In genomic region chr11:69370817-69371215, GRCm38 (mm10) we compare ENCODE assay signal across 8 mouse cellular contexts. TPM values are rescaled to one million over a fixed set of nuclear protein-coding genes. Genes with fewer than 3 reads are reported as not detected.
A peak's percentile ranks its signal among the peaks of the same experiment; 100 is the strongest.
DNase-seq lines count a peak whose midpoint lies in the region; ATAC-seq and TF ChIP-seq lines count a peak whose summit lies in the region.

No protein-coding gene starts in this region.

- no peak for TF ChIP-seq POLR2A in ES-Bruce4 (IDR thresholded peaks at IDR 0.05; ENCODE audit: insufficient read depth, low read length)

- no peak for TF ChIP-seq CTCF in ES-Bruce4 (IDR thresholded peaks at IDR 0.05; ENCODE audit: low read depth, low read length)

- 20% methylated on average over 9 of the region's 9 CpGs for WGBS in heart, embryonic 11.5 days (ENCODE audit: insufficient replicate concordance)
- WGBS in forebrain, embryonic 14.5 days: 15% methylated on average over 9 of the region's 9 CpGs
- WGBS in liver, embryonic 13.5 days (ENCODE audit: insufficient replicate concordance): 37% methylated on average over 9 of the region's 9 CpGs

- no peak overlapping the region for H3K4me3 ChIP-seq in heart, embryonic 11.5 days (ENCODE audit: low read depth, low read length)
- H3K4me3 ChIP-seq in ES-Bruce4 (ENCODE audit: low read depth, low read length): no peak overlapping the region
- 0 out of 2 replicates have a peak overlapping the region, but pooled peaks have one; percentile 4 for H3K4me3 ChIP-seq in forebrain, embryonic 14.5 days (ENCODE audit: low read depth, low read length)
- H3K4me3 ChIP-seq in liver, embryonic 13.5 days (replicated peaks): no peak overlapping the region

- no peak for TF ChIP-seq EP300 in ES-Bruce4 (IDR thresholded peaks at IDR 0.05; ENCODE audit: insufficient read depth, low read depth, low read length)

- H3K36me3 ChIP-seq in heart, embryonic 11.5 days (ENCODE audit: control insufficient read depth, insufficient read depth, low read length): no peaks in the 10 kb centered on the region
- H3K36me3 ChIP-seq in ES-Bruce4 (ENCODE audit: control insufficient read depth, insufficient read depth, low read length, poor library complexity, severe bottlenecking): no peaks in the 10 kb centered on the region
- peaks cover 8% of the 10 kb centered on the region; the same call in 1 of the 2 replicates for H3K36me3 ChIP-seq in forebrain, embryonic 14.5 days (ENCODE audit: control insufficient read depth, insufficient read depth, low read length)
- H3K36me3 ChIP-seq in liver, embryonic 13.5 days: no peaks in the 10 kb centered on the region

- H3K27me3 ChIP-seq in heart, embryonic 11.5 days (ENCODE audit: control insufficient read depth, insufficient read depth, low read length): no peaks in the 10 kb centered on the region
- H3K27me3 ChIP-seq in ES-Bruce4 (ENCODE audit: control insufficient read depth, insufficient read depth, low read length, poor library complexity, severe bottlenecking): peaks cover 14% of the 10 kb centered on the region
- H3K27me3 ChIP-seq in forebrain, embryonic 14.5 days (replicated peaks; ENCODE audit: control insufficient read depth, insufficient read depth, low read length): no peaks in the 10 kb centered on the region
- H3K27me3 ChIP-seq in liver, embryonic 13.5 days: peaks cover 54% of the 10 kb centered on the region

- no peak for DNase-seq in heart, postnatal 10 days
- peak; percentile 22 for DNase-seq in forebrain, embryonic 14.5 days (ENCODE audit: low spot score)
- no peak for DNase-seq in liver, embryonic 13.5 days
- DNase-seq in right cerebral cortex, postnatal 25 days: no peak
- DNase-seq in retina, embryonic 14.5 days (ENCODE audit: low spot score): no peak
- DNase-seq in left cerebral cortex, adult 11 months (ENCODE audit: low spot score): no peak

- peaks cover 37% of the 10 kb centered on the region for H3K4me1 ChIP-seq in heart, embryonic 11.5 days (ENCODE audit: control insufficient read depth, insufficient read depth, low read length)
- no peaks in the 10 kb centered on the region for H3K4me1 ChIP-seq in ES-Bruce4 (ENCODE audit: control insufficient read depth, insufficient read depth, low read length)
- H3K4me1 ChIP-seq in forebrain, embryonic 14.5 days (ENCODE audit: control insufficient read depth, insufficient read depth, low read length): peaks cover 27% of the 10 kb centered on the region
- H3K4me1 ChIP-seq in liver, embryonic 13.5 days (replicated peaks): peaks cover 81% of the 10 kb centered on the region

- no peaks in the 10 kb centered on the region for H3K9me3 ChIP-seq in heart, embryonic 11.5 days (replicated peaks; ENCODE audit: control insufficient read depth, low read length)
- no peaks in the 10 kb centered on the region for H3K9me3 ChIP-seq in ES-Bruce4 (replicated peaks; ENCODE audit: control insufficient read depth, insufficient read depth, low read length, poor library complexity, severe bottlenecking)
- no peaks in the 10 kb centered on the region for H3K9me3 ChIP-seq in forebrain, embryonic 14.5 days (replicated peaks; ENCODE audit: control insufficient read depth, low read length)
- no peaks in the 10 kb centered on the region for H3K9me3 ChIP-seq in liver, embryonic 13.5 days (replicated peaks)

- peak overlapping the region; percentile 31 for H3K4me2 ChIP-seq in heart, embryonic 11.5 days
- peak overlapping the region; percentile 28 for H3K4me2 ChIP-seq in forebrain, embryonic 14.5 days (ENCODE audit: low read length)
- peak overlapping the region; percentile 18; the same call in 1 of the 2 replicates for H3K4me2 ChIP-seq in liver, embryonic 13.5 days

- ATAC-seq in heart, embryonic 11.5 days (replicated peaks; ENCODE audit: insufficient number of reproducible peaks, low FRiP score, low TSS enrichment): no peak
- no peak for ATAC-seq in forebrain, embryonic 14.5 days
- ATAC-seq in liver, embryonic 13.5 days (ENCODE audit: low read depth): no peak

- no peak overlapping the region for H3K9ac ChIP-seq in heart, embryonic 11.5 days (ENCODE audit: low read depth, low read length)
- H3K9ac ChIP-seq in ES-Bruce4 (ENCODE audit: low read depth, poor library complexity, severe bottlenecking): no peak overlapping the region
- H3K9ac ChIP-seq in forebrain, embryonic 14.5 days (ENCODE audit: low read length): peak overlapping the region; percentile 18; the same call in 1 of the 2 replicates
- peak overlapping the region; percentile 5; the same call in 1 of the 2 replicates for H3K9ac ChIP-seq in liver, embryonic 13.5 days

- intact Hi-C loops in heart, postnatal 10 days (cut with DNase I): loop anchor here (5.0 kb wide), 1 partner anchor 244 kb away; the partner anchor contains the start of gene Aloxe3

- peak overlapping the region; percentile 11; the same call in 1 of the 2 replicates for H3K27ac ChIP-seq in heart, embryonic 11.5 days (ENCODE audit: low read depth, low read length)
- H3K27ac ChIP-seq in ES-Bruce4 (ENCODE audit: insufficient read depth, low read length): peak overlapping the region; percentile 15; the same call in 1 of the 2 replicates
- H3K27ac ChIP-seq in forebrain, embryonic 14.5 days (ENCODE audit: low read depth, low read length): peak overlapping the region; percentile 88
- H3K27ac ChIP-seq in liver, embryonic 13.5 days: peak overlapping the region; percentile 91

RNA-seq across cellular contexts. Expression of gene Chd3, which starts 1.6 kb away (rescaled TPM):
- polyA plus RNA-seq in heart, embryonic 11.5 days (2014; fragmentation: Nextera tagmentation; extraction: Ambion mirVana): 15.5 and 21.8 TPM in 2 replicates
- total RNA-seq in heart, postnatal 10 days (2021): 10 to 100 TPM; 62.0 to 66.7 TPM
- polyA plus RNA-seq in ES-Bruce4 (2011; ENCODE audit: insufficient read depth, insufficient read length, low read depth, missing spikeins): 21.9 and 25.7 TPM in 2 replicates
- 70.3 and 77.3 TPM in 2 replicates for polyA plus RNA-seq in forebrain, embryonic 14.5 days (2014; fragmentation: Nextera tagmentation; extraction: Ambion mirVana)
- 2.6 and 4.4 TPM in 2 replicates for polyA plus RNA-seq in liver, embryonic 13.5 days (2015; fragmentation: Nextera tagmentation; extraction: Ambion mirVana)

RNA-seq across cellular contexts. Expression of gene Naa38, which starts 24.5 kb away (rescaled TPM):
- polyA plus RNA-seq in heart, embryonic 11.5 days (2014; fragmentation: Nextera tagmentation; extraction: Ambion mirVana): 166 and 170 TPM in 2 replicates
- total RNA-seq in heart, postnatal 10 days (2021): 10 to 100 TPM; 94.1 to 95.0 TPM
- 77.9 and 94.0 TPM in 2 replicates for polyA plus RNA-seq in ES-Bruce4 (2011; ENCODE audit: insufficient read depth, insufficient read length, low read depth, missing spikeins)
- polyA plus RNA-seq in forebrain, embryonic 14.5 days (2014; fragmentation: Nextera tagmentation; extraction: Ambion mirVana): 106 and 142 TPM in 2 replicates
- polyA plus RNA-seq in liver, embryonic 13.5 days (2015; fragmentation: Nextera tagmentation; extraction: Ambion mirVana): 102 and 105 TPM in 2 replicates

RNA-seq across cellular contexts. Expression of gene Cyb5d1, which starts 24.6 kb away (rescaled TPM):
- polyA plus RNA-seq in heart, embryonic 11.5 days (2014; fragmentation: Nextera tagmentation; extraction: Ambion mirVana): 19.6 and 25.0 TPM in 2 replicates
- total RNA-seq in heart, postnatal 10 days (2021): 10 to 100 TPM; 27.5 to 30.2 TPM
- polyA plus RNA-seq in ES-Bruce4 (2011; ENCODE audit: insufficient read depth, insufficient read length, low read depth, missing spikeins): 21.1 and 21.5 TPM in 2 replicates
- polyA plus RNA-seq in forebrain, embryonic 14.5 days (2014; fragmentation: Nextera tagmentation; extraction: Ambion mirVana): 31.1 and 36.4 TPM in 2 replicates
- 10.3 and 13.0 TPM in 2 replicates for polyA plus RNA-seq in liver, embryonic 13.5 days (2015; fragmentation: Nextera tagmentation; extraction: Ambion mirVana)

RNA-seq across cellular contexts. Expression of gene Tmem88, which starts 27.2 kb away (rescaled TPM):
- 30.5 and 31.7 TPM in 2 replicates for polyA plus RNA-seq in heart, embryonic 11.5 days (2014; fragmentation: Nextera tagmentation; extraction: Ambion mirVana)
- 10 to 100 TPM; 53.3 to 54.0 TPM for total RNA-seq in heart, postnatal 10 days (2021)
- 15.7 and 16.6 TPM in 2 replicates for polyA plus RNA-seq in ES-Bruce4 (2011; ENCODE audit: insufficient read depth, insufficient read length, low read depth, missing spikeins)
- 4.7 and 5.7 TPM in 2 replicates for polyA plus RNA-seq in forebrain, embryonic 14.5 days (2014; fragmentation: Nextera tagmentation; extraction: Ambion mirVana)
- polyA plus RNA-seq in liver, embryonic 13.5 days (2015; fragmentation: Nextera tagmentation; extraction: Ambion mirVana): 8.9 and 9.5 TPM in 2 replicates

RNA-seq across cellular contexts. Expression of gene Rnf227, which starts 30.6 kb away (rescaled TPM):
- 7.8 and 8.6 TPM in 2 replicates for polyA plus RNA-seq in heart, embryonic 11.5 days (2014; fragmentation: Nextera tagmentation; extraction: Ambion mirVana)
- 1 to 10 TPM in 1 of 2 experiments, under 1 TPM in 1; 0.89 to 1.7 TPM for total RNA-seq in heart, postnatal 10 days (2021)
- 1.7 and 3.3 TPM in 2 replicates for polyA plus RNA-seq in ES-Bruce4 (2011; ENCODE audit: insufficient read depth, insufficient read length, low read depth, missing spikeins)
- polyA plus RNA-seq in forebrain, embryonic 14.5 days (2014; fragmentation: Nextera tagmentation; extraction: Ambion mirVana): 126 and 146 TPM in 2 replicates
- 0.92 and 1.1 TPM in 2 replicates for polyA plus RNA-seq in liver, embryonic 13.5 days (2015; fragmentation: Nextera tagmentation; extraction: Ambion mirVana)

Comparison
In these comparisons a context has a peak if more than half of its experiments do, and no peak if none do; other contexts are left out.
1. H3K27ac ChIP-seq: peak in every context shown above with its lines; median percentile 91 in liver, embryonic 13.5 days; 88 in forebrain, embryonic 14.5 days; 15 in ES-Bruce4; 11 in heart, embryonic 11.5 days.
2. H3K9ac ChIP-seq: peak in forebrain, embryonic 14.5 days (single experiment) and liver, embryonic 13.5 days (single experiment); none in heart, embryonic 11.5 days (single experiment) and ES-Bruce4 (single experiment).
3. Peak in every context shown above with its lines, with median percentiles within 50 percentile points of each other: H3K4me2 ChIP-seq.